Mouse (Mus musculus): ENCODE results near the gene Cdh24. TPM values are rescaled to one million over a fixed set of nuclear protein-coding genes. Genes with fewer than 3 reads are reported as not detected.

The Cdh24 gene
- polyA plus RNA-seq, 1 experiment, result 4.3 TPM

DNA sequence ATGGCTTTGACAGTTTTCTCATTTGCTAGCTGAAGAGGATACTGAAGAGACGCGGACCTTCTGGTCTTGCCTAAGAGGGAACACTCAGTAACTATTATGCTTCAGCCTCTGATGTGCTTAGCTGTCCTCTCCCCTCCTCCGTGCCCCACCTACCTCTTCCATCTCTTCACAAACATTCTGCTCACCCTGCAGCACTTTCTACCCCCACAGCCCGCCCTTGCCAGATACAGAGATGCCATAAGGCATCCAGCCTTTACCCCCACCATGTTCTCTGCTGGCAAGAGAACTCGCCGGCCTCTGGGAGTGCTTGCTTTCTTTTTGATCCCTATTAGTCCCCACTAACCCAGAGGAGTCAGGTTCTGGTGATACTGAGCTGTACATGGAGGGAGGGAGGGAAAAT, 30.5 kb downstream of the Cdh24 start:
- Histone ChIP-seq H3ac (ENCODE audit: control insufficient read depth, insufficient read length) (no peak overlapping the region), H3K79me2 (ENCODE audit: control insufficient read depth, insufficient read depth) (peaks cover 3% of the 10 kb centered on the region), H3K36me3 (ENCODE audit: control insufficient read depth, insufficient read depth) (peaks cover 15% of the 10 kb centered on the region), H3K4me3 (no peak overlapping the region), H3K4me2 (ENCODE audit: low read depth) (no peak overlapping the region), H3K27me3 (ENCODE audit: control insufficient read depth, insufficient read depth, insufficient read length) (no peaks in the 10 kb centered on the region)
- TF ChIP-seq POLR2A (IDR thresholded peaks at IDR 0.05; ENCODE audit: insufficient read length, low read depth), result no peak
- no peak for TF ChIP-seq TCF3 (IDR thresholded peaks at IDR 0.05; ENCODE audit: insufficient read length, low read depth)
- TF ChIP-seq TCF12 (IDR thresholded peaks at IDR 0.05; ENCODE audit: insufficient read depth, poor library complexity, severe bottlenecking), result no peak
- TF ChIP-seq MAX (IDR thresholded peaks at IDR 0.05; ENCODE audit: low read depth), result no peak
- no peak for TF ChIP-seq SRF (IDR thresholded peaks at IDR 0.05; ENCODE audit: control insufficient read depth, insufficient read length, low read depth)
- TF ChIP-seq POLR2AphosphoS2 (IDR thresholded peaks at IDR 0.05; ENCODE audit: insufficient read length, low read depth), result no peak
- no peak for TF ChIP-seq REST (IDR thresholded peaks at IDR 0.05; ENCODE audit: insufficient read depth, insufficient read length)
- no peak for TF ChIP-seq CEBPB (IDR thresholded peaks at IDR 0.05; ENCODE audit: insufficient read depth, poor library complexity, severe bottlenecking)
- TF ChIP-seq MYOG (IDR thresholded peaks at IDR 0.05; ENCODE audit: control insufficient read depth in 1 of 3, insufficient read depth in 1 of 3, insufficient read length in 2 of 3, low read depth in 2 of 3), result no peak
- TF ChIP-seq USF1 (IDR thresholded peaks at IDR 0.05; ENCODE audit: low read depth), result no peak
- TF ChIP-seq E2F4 (IDR thresholded peaks at IDR 0.05; ENCODE audit: insufficient read depth), result no peak
- no peak for TF ChIP-seq MYOD1 (IDR thresholded peaks at IDR 0.05; ENCODE audit: control insufficient read depth in 1 of 3, insufficient read length in 2 of 3, low read depth in 2 of 3)

DNA sequence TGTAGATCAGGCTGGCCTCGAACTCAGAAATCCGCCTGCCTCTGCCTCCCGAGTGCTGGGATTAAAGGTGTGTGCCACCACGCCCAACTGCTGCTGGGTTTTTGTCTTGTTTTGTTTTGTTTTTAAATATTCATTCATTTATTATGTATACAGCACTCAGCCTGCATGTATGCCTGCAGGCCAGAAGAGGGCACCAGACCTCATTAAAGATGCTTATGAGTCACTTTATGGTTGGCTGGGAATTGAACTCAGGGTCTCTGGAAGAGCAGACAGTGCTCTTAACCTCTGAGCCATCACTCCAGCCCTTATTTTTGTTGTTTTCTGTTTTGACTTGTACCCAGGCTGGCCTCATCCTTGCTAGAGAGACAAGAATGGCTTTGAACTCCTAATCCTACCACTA, 31.2 kb downstream of the Cdh24 start:
- H3K79me2 ChIP-seq (ENCODE audit: control insufficient read depth, insufficient read depth), result no peaks in the 10 kb centered on the region
- H3K4me3 ChIP-seq, result no peak overlapping the region
- no peak for TF ChIP-seq SRF (IDR thresholded peaks at IDR 0.05; ENCODE audit: control insufficient read depth, insufficient read length, low read depth)
- no peak for TF ChIP-seq MYOD1 (IDR thresholded peaks at IDR 0.05; ENCODE audit: control insufficient read depth in 1 of 3, insufficient read length in 2 of 3, low read depth in 2 of 3)

DNA sequence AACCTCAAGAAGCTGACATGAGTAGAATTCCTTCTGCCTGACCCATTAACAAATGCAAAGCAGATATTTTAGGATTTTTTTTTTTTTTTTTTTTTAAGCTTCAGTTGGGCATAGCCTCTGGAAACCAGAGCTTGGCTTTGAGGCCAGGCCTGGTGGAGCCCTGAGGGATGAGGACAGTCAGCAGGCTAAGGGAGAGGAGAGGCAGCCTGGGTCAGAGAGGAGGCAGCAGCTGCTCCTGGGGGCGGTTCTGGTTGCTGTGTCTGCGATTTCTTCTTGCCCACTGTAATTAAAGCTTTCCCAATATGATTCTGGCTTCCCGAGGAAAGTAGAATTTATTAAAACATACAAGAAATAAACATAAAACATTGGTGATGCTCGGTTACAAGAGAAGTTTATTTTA, 31.9 kb downstream of the Cdh24 start:
- H3K27me3 ChIP-seq (ENCODE audit: control insufficient read depth, insufficient read depth, insufficient read length), result no peaks in the 10 kb centered on the region
- no peaks in the 10 kb centered on the region for H3K79me2 ChIP-seq (ENCODE audit: control insufficient read depth, insufficient read depth)
- TF ChIP-seq TCF3 (IDR thresholded peaks at IDR 0.05; ENCODE audit: insufficient read length, low read depth) (no peak), CEBPB (IDR thresholded peaks at IDR 0.05; ENCODE audit: insufficient read depth, poor library complexity, severe bottlenecking) (no peak), USF1 (IDR thresholded peaks at IDR 0.05; ENCODE audit: low read depth) (no peak), TCF12 (IDR thresholded peaks at IDR 0.05; ENCODE audit: insufficient read depth, poor library complexity, severe bottlenecking) (no peak), MYOD1 (IDR thresholded peaks at IDR 0.05; ENCODE audit: control insufficient read depth in 1 of 3, insufficient read length in 2 of 3, low read depth in 2 of 3) (peak in 2 of 3 experiments; percentile 45 to 72), SRF (IDR thresholded peaks at IDR 0.05; ENCODE audit: control insufficient read depth, insufficient read length, low read depth) (no peak), MYOG (IDR thresholded peaks at IDR 0.05; ENCODE audit: control insufficient read depth in 1 of 3, insufficient read depth in 1 of 3, insufficient read length in 2 of 3, low read depth in 2 of 3) (peak in 2 of 3 experiments; percentile 41 to 75)
- no peak overlapping the region for H3K4me2 ChIP-seq (ENCODE audit: low read depth)
- H3ac ChIP-seq (ENCODE audit: control insufficient read depth, insufficient read length), result no peak overlapping the region
- H3K4me3 ChIP-seq, result no peak overlapping the region
- H3K36me3 ChIP-seq (ENCODE audit: control insufficient read depth, insufficient read depth), result peaks cover 15% of the 10 kb centered on the region

More for the DNA sequence above, 31.2 kb downstream of the Cdh24 start:
- no peaks in the 10 kb centered on the region for H3K27me3 ChIP-seq (ENCODE audit: control insufficient read depth, insufficient read depth, insufficient read length)
- peaks cover 15% of the 10 kb centered on the region for H3K36me3 ChIP-seq (ENCODE audit: control insufficient read depth, insufficient read depth)
- H3ac ChIP-seq (ENCODE audit: control insufficient read depth, insufficient read length), result no peak overlapping the region
- H3K4me2 ChIP-seq (ENCODE audit: low read depth), result no peak overlapping the region

DNA sequence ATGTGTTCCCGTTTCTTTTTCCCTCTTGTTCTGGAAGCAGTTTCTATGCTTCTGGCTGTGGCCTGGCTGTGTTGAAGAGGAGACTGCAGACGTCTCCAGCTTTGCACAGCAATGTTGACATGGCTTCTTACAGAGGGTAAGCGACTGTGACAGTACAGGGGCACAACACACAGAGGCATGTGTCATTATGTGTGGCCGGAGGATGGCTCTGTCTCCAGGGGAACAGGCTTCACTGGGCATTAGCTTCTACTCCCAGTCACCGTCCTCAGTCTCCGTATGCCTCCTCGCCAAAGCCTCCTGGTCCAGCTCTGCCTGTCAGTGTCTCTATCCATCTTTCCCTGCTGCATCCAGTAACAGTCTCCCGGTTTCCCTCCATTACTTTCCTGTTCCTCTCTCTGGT, 33.9 kb downstream of the Cdh24 start:
- TF ChIP-seq POLR2AphosphoS2 (IDR thresholded peaks at IDR 0.05; ENCODE audit: insufficient read length, low read depth) (no peak), CEBPB (IDR thresholded peaks at IDR 0.05; ENCODE audit: insufficient read depth, poor library complexity, severe bottlenecking) (no peak), REST (IDR thresholded peaks at IDR 0.05; ENCODE audit: insufficient read depth, insufficient read length) (no peak), E2F4 (IDR thresholded peaks at IDR 0.05; ENCODE audit: insufficient read depth) (no peak), POLR2A (IDR thresholded peaks at IDR 0.05; ENCODE audit: insufficient read length, low read depth) (no peak), TCF12 (IDR thresholded peaks at IDR 0.05; ENCODE audit: insufficient read depth, poor library complexity, severe bottlenecking) (no peak), SRF (IDR thresholded peaks at IDR 0.05; ENCODE audit: control insufficient read depth, insufficient read length, low read depth) (no peak), MYOD1 (IDR thresholded peaks at IDR 0.05; ENCODE audit: control insufficient read depth in 1 of 3, insufficient read length in 2 of 3, low read depth in 2 of 3) (no peak), TCF3 (IDR thresholded peaks at IDR 0.05; ENCODE audit: insufficient read length, low read depth) (no peak), MYOG (IDR thresholded peaks at IDR 0.05; ENCODE audit: control insufficient read depth in 1 of 3, insufficient read depth in 1 of 3, insufficient read length in 2 of 3, low read depth in 2 of 3) (no peak), MAX (IDR thresholded peaks at IDR 0.05; ENCODE audit: low read depth) (no peak), USF1 (IDR thresholded peaks at IDR 0.05; ENCODE audit: low read depth) (no peak)

DNA sequence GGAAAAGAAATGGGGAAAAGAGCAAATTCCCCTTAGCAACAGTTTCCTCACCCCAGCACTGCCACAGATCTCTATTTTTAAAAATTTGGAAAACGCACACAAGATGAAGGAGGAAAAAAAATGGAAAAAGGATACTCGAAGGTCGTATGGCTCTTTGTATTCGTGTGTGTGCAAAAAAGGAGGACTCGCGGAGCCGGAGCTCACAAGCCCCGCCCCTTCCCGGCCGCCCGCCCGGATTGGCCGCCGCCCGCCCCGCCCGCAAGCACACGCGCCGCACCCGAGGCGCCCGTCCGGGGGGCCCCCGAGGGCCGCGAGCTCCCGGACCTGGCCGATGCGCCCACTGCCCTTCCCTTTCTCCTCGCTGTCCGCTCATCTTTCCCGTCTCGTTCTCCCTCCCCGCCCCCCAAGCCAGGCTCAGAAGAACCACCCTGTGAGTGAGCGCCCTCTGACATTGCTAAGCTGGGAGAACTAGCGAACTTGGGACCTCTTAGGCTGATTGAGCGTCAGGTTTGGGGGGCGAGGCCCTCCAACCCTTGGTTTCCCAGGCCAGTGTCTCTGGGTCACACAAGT, 35.3 kb downstream of the Cdh24 start, which contains the start of gene 4931414P19Rik:
Gene 4931414P19Rik (minus strand): TSS at position 242 of the 570 bp plus-strand sequence.
- peak within 1 kb of the TSS; percentile 31 for H3K4me3 ChIP-seq
- no peaks in the 10 kb centered on the region for H3K79me2 ChIP-seq (ENCODE audit: control insufficient read depth, insufficient read depth)
- H3K36me3 ChIP-seq (ENCODE audit: control insufficient read depth, insufficient read depth), result peaks cover 5% of the 10 kb centered on the region
- H3K27me3 ChIP-seq (ENCODE audit: control insufficient read depth, insufficient read depth, insufficient read length), result no peaks in the 10 kb centered on the region
- peak within 1 kb of the TSS; percentile 78 for H3K4me2 ChIP-seq (ENCODE audit: low read depth)
- TF ChIP-seq MAX (IDR thresholded peaks at IDR 0.05; ENCODE audit: low read depth), result no peak
- no peak for TF ChIP-seq USF1 (IDR thresholded peaks at IDR 0.05; ENCODE audit: low read depth)
- no peak for TF ChIP-seq TCF3 (IDR thresholded peaks at IDR 0.05; ENCODE audit: insufficient read length, low read depth)
- TF ChIP-seq POLR2AphosphoS2 (IDR thresholded peaks at IDR 0.05; ENCODE audit: insufficient read length, low read depth), result peak; percentile 39
- peak; percentile 54 for TF ChIP-seq POLR2A (IDR thresholded peaks at IDR 0.05; ENCODE audit: insufficient read length, low read depth)
- no peak for TF ChIP-seq E2F4 (IDR thresholded peaks at IDR 0.05; ENCODE audit: insufficient read depth)
- no peak within 1 kb of the TSS for H3ac ChIP-seq (ENCODE audit: control insufficient read depth, insufficient read length)

More for the DNA sequence above, 33.9 kb downstream of the Cdh24 start:
- Histone ChIP-seq H3K27me3 (ENCODE audit: control insufficient read depth, insufficient read depth, insufficient read length) (no peaks in the 10 kb centered on the region), H3ac (ENCODE audit: control insufficient read depth, insufficient read length) (no peak overlapping the region), H3K4me3 (no peak overlapping the region), H3K79me2 (ENCODE audit: control insufficient read depth, insufficient read depth) (no peaks in the 10 kb centered on the region), H3K36me3 (ENCODE audit: control insufficient read depth, insufficient read depth) (peaks cover 5% of the 10 kb centered on the region), H3K4me2 (ENCODE audit: low read depth) (no peak overlapping the region)
